Mouse (Mus musculus) hindbrain, embryonic 16.5 days (tissue): ENCODE measurements around the gene Echdc3. TPM values are rescaled to one million over a fixed set of nuclear protein-coding genes. Genes with fewer than 3 reads are reported as not detected.
A peak's percentile ranks its signal among the peaks of the same experiment; 100 is the strongest.

Experiments used
- ATAC-seq: fragments of 200-750 bp; cut with Nextera tagmentation; 2 replicates; pipeline ENCODE4 v1.8.0; 2017; ENCODE audit warnings: moderate TSS enrichment, moderate library complexity
- H3K27ac ChIP-seq: fragments of 300-500 bp; sonication (generic); 2 replicates; pipeline ENCODE4 v1.5.1; 2014; ENCODE audit warnings: low read depth, mild to moderate bottlenecking, control low read depth, low read length, moderate library complexity
- H3K27me3 ChIP-seq: fragments of 300-500 bp; sonication (generic); replicated peaks from 2 replicates; pipeline ENCODE4 v1.6.1; 2014; ENCODE audit warnings: low read length; ENCODE audit not compliant: control insufficient read depth, insufficient read depth
- H3K36me3 ChIP-seq: fragments of 300-500 bp; sonication (generic); 2 replicates; pipeline ENCODE4 v1.6.1; 2014; ENCODE audit warnings: mild to moderate bottlenecking, low read length, moderate library complexity, mixed read lengths; ENCODE audit not compliant: control insufficient read depth, insufficient read depth
- H3K4me1 ChIP-seq: fragments of 300-500 bp; sonication (generic); 2 replicates; pipeline ENCODE4 v1.6.1; 2014; ENCODE audit warnings: low read depth, low read length; ENCODE audit not compliant: control insufficient read depth, insufficient read depth
- H3K4me2 ChIP-seq: fragments of 300-500 bp; sonication (generic); 2 replicates; pipeline ENCODE4 v1.6.1; 2014; ENCODE audit warnings: mild to moderate bottlenecking, low read length, control low read depth, moderate library complexity
- H3K4me3 ChIP-seq: fragments of 300-500 bp; sonication (generic); 2 replicates; pipeline ENCODE4 v1.5.1; 2014; ENCODE audit warnings: mild to moderate bottlenecking, low read length, control low read depth, moderate library complexity
- H3K9ac ChIP-seq: fragments of 300-500 bp; sonication (generic); 2 replicates; pipeline ENCODE4 v1.6.1; 2014; ENCODE audit warnings: low read depth, mild to moderate bottlenecking, control low read depth, low read length, moderate library complexity
- H3K9me3 ChIP-seq: fragments of 300-500 bp; sonication (generic); 2 replicates; pipeline ENCODE4 v1.6.1; 2014; ENCODE audit warnings: mild to moderate bottlenecking, low read length, moderate library complexity; ENCODE audit not compliant: control insufficient read depth
- WGBS: fragments of 180-500 bp; shearing (Covaris S2); extraction: QIAGEN DNeasy Blood & Tissue Kit; methylation state at CpG from one replicate; pipeline ENCODE4 v1.1.7; 2014; 5-methylcytosine and 5-hydroxymethylcytosine counted together
- polyA plus RNA-seq: library from polyadenylated mRNA; unstranded; fragments of >200 nt; fragmentation: Nextera tagmentation; extraction: Ambion mirVana; gene quantifications from 2 replicates; pipeline ENCODE4 v1.2.1, GENCODE M21; 2015

The Echdc3 gene
- polyA plus RNA-seq, 1 experiment from 2014 or later = 1.9 TPM

GRCm38 (mm10) chr2:6209116-6209515 is 3.7 kb downstream of the Echdc3 start:
- Histone ChIP-seq H3K4me2 (no peak overlapping the region), H3K4me1 (peaks cover 12% of the 10 kb centered on the region), H3K4me3 (no peak overlapping the region), H3K9ac (no peak overlapping the region), H3K27me3 (no peaks in the 10 kb centered on the region), H3K27ac (no peak overlapping the region), H3K36me3 (no peaks in the 10 kb centered on the region), H3K9me3 (no peaks in the 10 kb centered on the region)
- ATAC-seq = no peak
- WGBS = 67% methylated on average over 11 of the region's 11 CpGs

GRCm38 (mm10) chr2:6207736-6208135 is 5.1 kb downstream of the Echdc3 start:
- no peak for ATAC-seq
- Histone ChIP-seq H3K4me3 (no peak overlapping the region), H3K27ac (no peak overlapping the region), H3K27me3 (no peaks in the 10 kb centered on the region), H3K9ac (no peak overlapping the region), H3K4me1 (peaks cover 6% of the 10 kb centered on the region), H3K4me2 (no peak overlapping the region), H3K36me3 (no peaks in the 10 kb centered on the region), H3K9me3 (no peaks in the 10 kb centered on the region)
- WGBS = 88% methylated on average over 2 of the region's 2 CpGs

DNA sequence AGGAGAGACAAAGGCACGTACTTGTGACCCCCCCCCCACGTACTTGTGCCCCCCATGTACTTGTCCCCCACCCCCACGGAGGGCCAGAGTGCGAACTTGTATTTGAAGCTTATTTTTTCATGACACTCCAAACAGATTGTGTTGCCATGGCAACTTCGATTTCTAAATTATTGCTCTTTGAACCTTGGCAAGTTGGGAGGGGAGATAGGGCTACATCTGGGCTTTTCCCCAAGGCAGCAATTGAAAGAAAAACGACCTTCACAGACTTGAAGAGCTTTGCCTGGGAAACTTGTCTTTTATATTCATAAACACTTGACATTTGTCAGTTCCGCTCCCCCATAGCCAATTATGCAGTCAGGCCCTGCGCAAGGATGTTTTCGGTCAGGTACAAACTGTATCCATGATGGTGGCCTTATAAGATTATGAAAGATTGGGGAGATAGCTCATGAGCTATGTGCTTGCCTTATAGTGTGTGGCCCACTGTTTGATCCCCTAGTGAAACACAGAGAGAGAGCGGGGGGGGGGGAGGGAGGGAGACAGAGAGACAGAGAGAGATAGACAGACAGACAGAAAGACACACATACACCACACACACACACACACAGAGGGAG is 16.4 kb downstream of the Echdc3 start:
- Histone ChIP-seq H3K36me3 (no peaks in the 10 kb centered on the region), H3K4me3 (no peak overlapping the region), H3K9me3 (no peaks in the 10 kb centered on the region), H3K27me3 (no peaks in the 10 kb centered on the region), H3K27ac (no peak overlapping the region), H3K4me1 (peaks cover 18% of the 10 kb centered on the region), H3K9ac (no peak overlapping the region), H3K4me2 (peak overlapping the region; percentile 5; the same call in 1 of the 2 replicates)
- ATAC-seq = peak; percentile 51; the same call in 1 of the 2 replicates
- 23% methylated on average over 10 of the region's 10 CpGs for WGBS

- Histone ChIP-seq H3K27me3 (no peaks in the 10 kb centered on the region), H3K4me3 (no peak overlapping the region), H3K9ac (no peak overlapping the region), H3K9me3 (no peaks in the 10 kb centered on the region), H3K36me3 (no peaks in the 10 kb centered on the region), H3K27ac (no peak overlapping the region; the same call in 1 of the 2 replicates), H3K4me1 (peaks cover 18% of the 10 kb centered on the region), H3K4me2 (no peak overlapping the region; the same call in 1 of the 2 replicates)
- no peak for ATAC-seq
- 64% methylated on average over 15 of the region's 15 CpGs for WGBS
Measured at GRCm38 (mm10) chr2:6195468-6196239, 17.2 kb downstream of the Echdc3 start.

GRCm38 (mm10) chr2:6194497-6194896 is 18.3 kb downstream of the Echdc3 start:
- peak; percentile 44 for ATAC-seq
- 48% methylated on average over 7 of the region's 7 CpGs for WGBS
- Histone ChIP-seq H3K27ac (no peak overlapping the region), H3K9me3 (no peaks in the 10 kb centered on the region), H3K4me2 (no peak overlapping the region), H3K36me3 (no peaks in the 10 kb centered on the region), H3K4me1 (peaks cover 18% of the 10 kb centered on the region), H3K9ac (peak overlapping the region; percentile 17; the same call in 1 of the 2 replicates), H3K27me3 (no peaks in the 10 kb centered on the region), H3K4me3 (no peak overlapping the region)

DNA sequence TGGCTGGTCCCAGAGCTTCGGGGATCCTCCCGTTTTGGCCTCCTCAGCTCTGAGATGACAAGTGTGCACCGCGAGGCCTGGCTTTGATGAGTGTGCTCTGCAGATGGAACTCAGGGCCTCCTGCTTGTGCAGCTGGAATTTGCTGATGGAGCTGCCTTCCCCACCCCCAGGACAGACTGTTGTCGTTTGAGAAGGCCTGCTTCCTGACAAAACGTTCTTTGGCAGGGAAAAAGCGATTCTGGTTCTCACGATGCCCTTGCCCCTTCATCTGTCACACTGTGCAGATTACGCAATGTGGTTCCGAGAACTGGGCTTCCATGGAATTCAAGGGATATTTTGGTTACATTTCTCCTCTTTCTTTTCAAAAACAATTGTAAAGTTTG is 19.3 kb downstream of the Echdc3 start:
- Histone ChIP-seq H3K36me3 (no peaks in the 10 kb centered on the region), H3K9ac (no peak overlapping the region), H3K4me1 (peaks cover 18% of the 10 kb centered on the region), H3K4me3 (no peak overlapping the region), H3K9me3 (no peaks in the 10 kb centered on the region), H3K27ac (no peak overlapping the region), H3K4me2 (no peak overlapping the region), H3K27me3 (no peaks in the 10 kb centered on the region)
- ATAC-seq = peak; percentile 7; the same call in 1 of the 2 replicates
- 62% methylated on average over 10 of the region's 10 CpGs for WGBS

GRCm38 (mm10) chr2:6192820-6193590 is 19.8 kb downstream of the Echdc3 start:
- H3K4me3 ChIP-seq = no peak overlapping the region
- peaks cover 18% of the 10 kb centered on the region for H3K4me1 ChIP-seq
- no peak overlapping the region for H3K9ac ChIP-seq
- peak; percentile 82 for ATAC-seq
- 75% methylated on average over 20 of the region's 20 CpGs for WGBS
- H3K4me2 ChIP-seq = no peak overlapping the region
- H3K9me3 ChIP-seq = no peaks in the 10 kb centered on the region
- no peak overlapping the region for H3K27ac ChIP-seq
- H3K27me3 ChIP-seq = no peaks in the 10 kb centered on the region
- H3K36me3 ChIP-seq = no peaks in the 10 kb centered on the region

DNA sequence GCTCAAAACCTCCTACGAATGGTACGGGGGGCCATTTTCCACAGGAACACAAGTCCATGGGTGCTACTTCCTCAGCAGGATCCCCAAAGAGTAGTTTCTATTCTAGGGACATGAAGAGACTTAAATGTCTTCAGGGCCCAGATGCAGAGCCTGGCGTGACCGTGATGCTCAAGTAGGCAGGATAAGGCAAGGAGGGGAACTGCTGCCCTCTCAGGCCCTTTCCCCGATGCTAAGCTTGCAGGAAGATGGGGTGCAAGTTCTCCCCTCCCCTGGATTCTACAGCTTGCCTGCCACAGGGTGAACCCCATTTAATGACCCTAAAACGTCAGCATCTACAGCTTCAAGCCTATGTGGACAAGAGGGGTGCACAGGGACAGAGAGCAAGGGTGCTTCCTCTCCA is 22.8 kb downstream of the Echdc3 start:
- no peaks in the 10 kb centered on the region for H3K27me3 ChIP-seq
- ATAC-seq = no peak
- no peak overlapping the region for H3K9ac ChIP-seq
- H3K4me2 ChIP-seq = no peak overlapping the region
- 90% methylated on average over 6 of the region's 6 CpGs for WGBS
- no peak overlapping the region for H3K27ac ChIP-seq
- H3K4me1 ChIP-seq = peaks cover 10% of the 10 kb centered on the region
- no peaks in the 10 kb centered on the region for H3K9me3 ChIP-seq
- no peaks in the 10 kb centered on the region for H3K36me3 ChIP-seq
- H3K4me3 ChIP-seq = no peak overlapping the region

- no peak overlapping the region for H3K4me2 ChIP-seq
- no peak overlapping the region for H3K4me3 ChIP-seq
- peaks cover 7% of the 10 kb centered on the region for H3K4me1 ChIP-seq
- 92% methylated on average over 2 of the region's 2 CpGs for WGBS
- H3K9me3 ChIP-seq = no peaks in the 10 kb centered on the region
- no peaks in the 10 kb centered on the region for H3K36me3 ChIP-seq
- ATAC-seq = no peak
- no peak overlapping the region for H3K27ac ChIP-seq
- no peak overlapping the region for H3K9ac ChIP-seq
- H3K27me3 ChIP-seq = no peaks in the 10 kb centered on the region
Measured at GRCm38 (mm10) chr2:6189675-6189998, 23.2 kb downstream of the Echdc3 start.
